Mouse (Mus musculus) macrophage (primary cell): ENCODE measurements at regions not wholly inside any gene's neighbourhood (a gene's known extent, or its start where the extent isn't known, plus 50 kb on each side); places are given as distances from the start of the nearest gene placed in this dataset.

Experiments used
- H3K27ac ChIP-seq: fragments of 350-480 bp; formaldehyde crosslinking; 2 replicates; pipeline ENCODE4 v1.9.0; 2021
- H3K36me3 ChIP-seq: fragments of 350-480 bp; formaldehyde crosslinking; 2 replicates; pipeline ENCODE4 v1.9.0; 2021; ENCODE audit errors: inconsistent target
- H3K4me3 ChIP-seq: fragments of 350-480 bp; formaldehyde crosslinking; 2 replicates; pipeline ENCODE4 v1.9.0; 2021; ENCODE audit errors: inconsistent target
- H3K79me2 ChIP-seq: fragments of 350-480 bp; formaldehyde crosslinking; 2 replicates; pipeline ENCODE4 v1.9.0; 2021; ENCODE audit errors: inconsistent target
- WGBS: methylation state at CpG from one replicate; pipeline ENCODE4 v1.1.7; 2026; ENCODE audit warnings: inconsistent platforms; ENCODE audit not compliant: missing documents; 5-methylcytosine and 5-hydroxymethylcytosine counted together

- Histone ChIP-seq H3K4me3 (no peak overlapping the region), H3K36me3 (no peaks in the 10 kb centered on the region), H3K79me2 (no peaks in the 10 kb centered on the region), H3K27ac (no peak overlapping the region)
- WGBS, result 93% methylated on average over 7 of the region's 7 CpGs
These were observed 541.2 kb downstream of the Plekhb2 start for GRCm38 (mm10) chr1:35390858-35391586.

GRCm38 (mm10) chr1:35393550-35394118 lies 543.9 kb downstream of the Plekhb2 start:
- Histone ChIP-seq H3K79me2 (no peaks in the 10 kb centered on the region), H3K4me3 (no peak overlapping the region), H3K27ac (no peak overlapping the region), H3K36me3 (no peaks in the 10 kb centered on the region)
- WGBS, result 92% methylated on average over 6 of the region's 6 CpGs

DNA sequence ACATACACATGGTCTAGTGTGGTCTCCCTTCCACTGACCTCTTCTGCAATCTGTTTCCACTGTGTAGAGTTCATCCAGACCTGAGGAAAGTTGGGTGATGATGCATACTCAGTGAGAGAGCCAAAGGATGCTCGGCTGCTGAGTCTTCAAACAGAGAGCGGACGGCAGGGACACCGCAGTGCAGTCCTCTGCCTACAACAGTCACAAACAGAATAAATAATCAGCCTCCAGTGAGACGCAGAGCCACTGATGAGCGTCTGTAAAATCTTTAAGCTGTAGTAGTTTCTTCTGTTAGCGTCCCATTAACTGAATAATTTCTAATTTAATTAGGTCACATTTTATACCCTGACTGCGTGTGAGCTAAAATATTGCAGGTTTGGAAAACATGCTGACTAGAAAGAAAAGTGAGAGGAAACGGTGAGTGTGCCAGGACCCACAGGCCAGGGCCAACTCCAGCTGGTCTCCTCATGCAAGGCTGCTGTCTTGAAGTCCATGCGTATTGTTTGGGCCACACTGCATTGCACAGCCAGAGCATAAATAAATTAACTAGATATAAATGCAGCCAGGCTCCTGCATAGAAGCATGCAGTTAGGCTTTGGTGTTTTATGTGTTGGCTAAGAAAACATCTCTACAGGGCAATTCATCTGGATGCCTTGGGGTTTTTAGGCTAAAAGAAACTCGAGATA lies 551.0 kb downstream of the Plekhb2 start:
- H3K4me3 ChIP-seq, result no peak overlapping the region
- H3K79me2 ChIP-seq, result no peaks in the 10 kb centered on the region
- 87% methylated on average over 11 of the region's 11 CpGs for WGBS
- no peaks in the 10 kb centered on the region for H3K36me3 ChIP-seq
- H3K27ac ChIP-seq, result no peak overlapping the region

DNA sequence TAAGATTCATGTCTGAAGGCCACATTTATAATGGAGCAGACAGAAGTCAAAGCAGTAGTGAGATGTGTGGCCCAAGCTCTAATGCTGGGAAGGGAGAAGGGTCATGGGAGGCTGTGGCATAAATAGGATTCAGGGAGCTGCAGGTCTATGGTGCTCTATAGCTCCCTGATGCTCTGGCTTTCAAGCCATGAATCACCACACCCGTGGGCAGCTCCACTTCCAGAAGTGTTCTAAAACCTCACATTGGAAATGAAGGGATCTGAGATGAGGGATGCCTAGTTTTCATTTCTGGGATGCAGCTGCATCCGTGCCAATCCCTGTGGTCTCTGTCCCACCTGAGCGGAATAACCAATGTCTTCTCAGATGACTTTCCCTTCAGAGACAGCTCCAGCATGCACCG lies 553.2 kb downstream of the Plekhb2 start:
- H3K79me2 ChIP-seq, result no peaks in the 10 kb centered on the region
- H3K36me3 ChIP-seq, result no peaks in the 10 kb centered on the region
- H3K27ac ChIP-seq, result no peak overlapping the region
- WGBS, result 79% methylated on average over 4 of the region's 4 CpGs
- no peak overlapping the region for H3K4me3 ChIP-seq

- no peaks in the 10 kb centered on the region for H3K36me3 ChIP-seq
- no peaks in the 10 kb centered on the region for H3K79me2 ChIP-seq
- no peak overlapping the region for H3K4me3 ChIP-seq
- WGBS, result 90% methylated on average over 6 of the region's 6 CpGs
- no peak overlapping the region for H3K27ac ChIP-seq
These were observed 555.6 kb downstream of the Plekhb2 start for GRCm38 (mm10) chr1:35405418-35405817.

DNA sequence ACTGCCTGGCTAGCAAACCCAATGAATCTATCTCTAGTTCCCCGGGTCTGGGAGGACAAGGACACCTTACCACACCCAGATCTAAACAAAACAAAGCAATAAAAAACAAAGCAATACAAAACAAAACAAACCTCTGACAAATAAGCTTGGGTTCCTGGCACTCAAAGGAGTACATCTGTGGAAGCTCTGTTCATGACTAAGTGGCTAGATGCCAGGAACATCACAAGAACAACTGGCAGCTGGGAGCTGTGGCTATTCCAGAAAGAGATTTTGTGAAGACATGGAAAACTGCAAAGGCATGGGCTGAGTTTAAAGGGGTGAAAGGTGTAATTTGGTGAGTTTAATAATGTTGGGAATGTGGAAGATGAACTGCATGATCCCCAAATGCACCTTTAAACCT lies 565.9 kb downstream of the Plekhb2 start:
- H3K36me3 ChIP-seq, result no peaks in the 10 kb centered on the region
- WGBS, result 57% methylated on average over 1 of the region's 1 CpGs
- no peak overlapping the region for H3K4me3 ChIP-seq
- no peak overlapping the region for H3K27ac ChIP-seq
- no peaks in the 10 kb centered on the region for H3K79me2 ChIP-seq

GRCm38 (mm10) chr1:35428126-35428840 lies 578.5 kb downstream of the Plekhb2 start:
- Histone ChIP-seq H3K36me3 (no peaks in the 10 kb centered on the region), H3K27ac (no peak overlapping the region), H3K79me2 (no peaks in the 10 kb centered on the region), H3K4me3 (no peak overlapping the region)
- WGBS, result 88% methylated on average over 8 of the region's 8 CpGs

GRCm38 (mm10) chr1:35429471-35429870 lies 579.7 kb downstream of the Plekhb2 start:
- no peak overlapping the region for H3K27ac ChIP-seq
- no peaks in the 10 kb centered on the region for H3K36me3 ChIP-seq
- no peaks in the 10 kb centered on the region for H3K79me2 ChIP-seq
- no peak overlapping the region for H3K4me3 ChIP-seq
- WGBS, result 78% methylated on average over 1 of the region's 1 CpGs

GRCm38 (mm10) chr1:35435721-35436120 lies 585.9 kb downstream of the Plekhb2 start:
- H3K79me2 ChIP-seq, result no peaks in the 10 kb centered on the region
- WGBS, result 87% methylated on average over 3 of the region's 3 CpGs
- H3K4me3 ChIP-seq, result no peak overlapping the region
- H3K27ac ChIP-seq, result no peak overlapping the region
- H3K36me3 ChIP-seq, result no peaks in the 10 kb centered on the region

DNA sequence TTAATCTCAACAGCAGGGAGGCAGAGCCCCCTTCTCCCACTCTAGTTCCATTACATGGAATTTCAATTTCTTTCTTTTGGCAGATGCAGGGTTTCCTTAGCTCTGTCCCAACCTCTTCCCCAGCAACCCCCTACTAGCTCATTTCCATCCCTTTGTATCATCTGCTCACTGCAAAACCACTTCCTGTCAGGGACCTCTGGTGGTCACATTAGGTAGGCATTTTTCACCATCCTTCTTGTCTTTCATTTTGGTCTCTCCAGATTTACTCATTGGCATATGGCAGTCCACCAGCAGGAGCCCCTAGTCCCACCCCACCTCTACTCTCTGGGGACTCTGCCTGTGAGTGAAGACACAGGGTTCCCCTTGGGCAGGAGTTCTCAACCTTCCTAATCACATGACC lies 597.6 kb downstream of the Plekhb2 start:
- no peak overlapping the region for H3K4me3 ChIP-seq
- H3K36me3 ChIP-seq, result no peaks in the 10 kb centered on the region
- no peaks in the 10 kb centered on the region for H3K79me2 ChIP-seq

DNA sequence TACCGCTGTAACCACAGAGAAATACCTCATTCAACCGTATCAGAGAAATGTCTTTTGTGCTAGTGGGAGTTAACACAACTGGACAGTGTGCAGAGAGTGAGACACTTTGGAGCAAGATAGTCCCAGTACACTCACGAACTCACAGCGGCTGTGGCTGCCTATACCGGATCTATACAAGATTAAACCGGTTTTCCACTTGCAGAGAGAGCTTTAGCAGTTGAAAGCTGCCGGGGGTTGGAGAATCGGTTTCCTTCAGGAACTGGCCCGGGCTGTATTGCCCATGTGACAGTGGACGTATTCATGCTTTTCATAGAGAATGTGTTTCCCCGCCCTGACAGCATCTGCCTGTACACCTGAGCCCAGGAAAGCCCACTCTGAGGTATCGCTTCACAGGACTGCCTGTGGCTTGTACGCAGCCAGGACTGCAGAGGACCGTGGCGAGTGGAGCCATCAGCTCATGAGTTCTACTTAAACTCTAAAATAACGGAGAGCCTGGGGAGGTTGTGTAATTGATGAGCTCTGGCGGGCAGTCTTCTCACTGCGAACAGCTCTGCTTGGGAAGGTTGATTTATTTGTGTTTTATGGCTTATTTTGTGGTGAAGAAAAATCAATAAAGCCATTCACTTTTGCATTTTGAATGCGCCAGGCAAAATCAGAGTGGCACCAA lies 602.8 kb downstream of the Plekhb2 start:
- 88% methylated on average over 19 of the region's 19 CpGs for WGBS
- H3K36me3 ChIP-seq, result no peaks in the 10 kb centered on the region
- no peaks in the 10 kb centered on the region for H3K79me2 ChIP-seq
- H3K4me3 ChIP-seq, result no peak overlapping the region
- H3K27ac ChIP-seq, result no peak overlapping the region

More for the DNA sequence above, 597.6 kb downstream of the Plekhb2 start:
- no peak overlapping the region for H3K27ac ChIP-seq

GRCm38 (mm10) chr1:35457591-35457990 lies 607.8 kb downstream of the Plekhb2 start:
- WGBS, result 88% methylated on average over 9 of the region's 9 CpGs
- no peaks in the 10 kb centered on the region for H3K36me3 ChIP-seq
- no peak overlapping the region for H3K4me3 ChIP-seq
- H3K79me2 ChIP-seq, result no peaks in the 10 kb centered on the region
- H3K27ac ChIP-seq, result no peak overlapping the region

DNA sequence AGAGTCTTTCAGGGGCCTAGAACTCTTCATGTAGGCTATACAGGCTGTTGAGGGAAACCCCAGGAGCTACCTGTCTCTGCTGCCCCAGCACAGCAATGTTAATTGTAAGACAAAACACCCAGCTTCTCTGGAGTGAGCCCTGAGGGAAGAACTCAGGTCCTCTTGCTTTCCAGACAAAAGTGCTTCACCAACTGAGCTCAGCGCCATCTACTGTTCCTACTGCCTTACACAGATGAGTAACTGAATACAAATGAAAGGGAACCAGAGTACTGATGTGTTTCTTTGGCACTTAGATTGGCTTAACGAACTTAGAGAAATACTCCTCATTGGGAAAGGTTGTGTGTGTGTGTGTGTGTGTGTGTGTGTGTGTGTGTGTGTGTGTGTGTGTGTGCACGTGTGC lies 603.1 kb upstream of the Hs6st1 start:
- no peak overlapping the region for H3K27ac ChIP-seq
- no peaks in the 10 kb centered on the region for H3K36me3 ChIP-seq
- no CpG with 5 or more reads among the region's 3 CpGs for WGBS
- no peaks in the 10 kb centered on the region for H3K79me2 ChIP-seq
- H3K4me3 ChIP-seq, result no peak overlapping the region

GRCm38 (mm10) chr1:35469185-35469753 lies 598.9 kb upstream of the Hs6st1 start:
- no peaks in the 10 kb centered on the region for H3K36me3 ChIP-seq
- no peaks in the 10 kb centered on the region for H3K79me2 ChIP-seq
- H3K27ac ChIP-seq, result no peak overlapping the region
- 76% methylated on average over 2 of the region's 4 CpGs for WGBS
- H3K4me3 ChIP-seq, result no peak overlapping the region
